Mouse (Mus musculus): ENCODE results near the gene St3gal4. TPM values are rescaled to one million over a fixed set of nuclear protein-coding genes. Genes with fewer than 3 reads are reported as not detected.
"Not testable (repeated sequence)": the region's sequence is repeated elsewhere in the genome, so short reads cannot be mapped to it uniquely, and the experiment has no call there.

St3gal4 gene
- polyA plus RNA-seq, 1 experiment from 2014 or later, result 10.7 TPM

GRCm38 (mm10) chr9:35147261-35147660 is 28.2 kb upstream of the St3gal4 start:
- not testable (repeated sequence) for H3K27ac ChIP-seq (replicated peaks); H3K4me3 ChIP-seq; H3K4me1 ChIP-seq; H3K9me3 ChIP-seq (replicated peaks); DNase-seq (ENCODE audit: low spot score); H3K27me3 ChIP-seq (ENCODE audit: low read depth, poor library complexity, severe bottlenecking); H3K36me3 ChIP-seq
- WGBS, result 95% methylated on average over 14 of the region's 14 CpGs

GRCm38 (mm10) chr9:35145829-35146228 is 26.8 kb upstream of the St3gal4 start:
- Histone ChIP-seq H3K36me3 (0 out of 2 replicates have a peak, but pooled peaks cover 2% of the 10 kb centered on the region), H3K4me3 (no peak overlapping the region), H3K4me1 (no peaks in the 10 kb centered on the region), H3K9me3 (replicated peaks) (no peaks in the 10 kb centered on the region), H3K27ac (replicated peaks) (no peak overlapping the region), H3K27me3 (ENCODE audit: low read depth, poor library complexity, severe bottlenecking) (no peaks in the 10 kb centered on the region)
- 82% methylated on average over 1 of the region's 1 CpGs for WGBS
- no peak for DNase-seq (ENCODE audit: low spot score)

- no peaks in the 10 kb centered on the region for H3K9me3 ChIP-seq (replicated peaks)
- no peaks in the 10 kb centered on the region for H3K27me3 ChIP-seq (ENCODE audit: low read depth, poor library complexity, severe bottlenecking)
- WGBS, result 91% methylated on average over 9 of the region's 9 CpGs
- no peaks in the 10 kb centered on the region for H3K4me1 ChIP-seq
- no peak overlapping the region for H3K4me3 ChIP-seq
- no peak for DNase-seq (ENCODE audit: low spot score)
- H3K36me3 ChIP-seq, result 0 out of 2 replicates have a peak, but pooled peaks cover 2% of the 10 kb centered on the region
- no peak overlapping the region for H3K27ac ChIP-seq (replicated peaks)
Measured at GRCm38 (mm10) chr9:35145118-35145517, 26.1 kb upstream of the St3gal4 start.

- Histone ChIP-seq H3K36me3 (0 out of 2 replicates have a peak, but pooled peaks cover 2% of the 10 kb centered on the region), H3K4me1 (peaks cover 9% of the 10 kb centered on the region; the same call in 1 of the 2 replicates), H3K27me3 (ENCODE audit: low read depth, poor library complexity, severe bottlenecking) (no peaks in the 10 kb centered on the region), H3K4me3 (no peak overlapping the region), H3K27ac (replicated peaks) (no peak overlapping the region), H3K9me3 (replicated peaks) (no peaks in the 10 kb centered on the region)
- 83% methylated on average over 2 of the region's 2 CpGs for WGBS
- no peak for DNase-seq (ENCODE audit: low spot score)
Measured at GRCm38 (mm10) chr9:35142221-35142620, 23.2 kb upstream of the St3gal4 start.

GRCm38 (mm10) chr9:35139231-35139744 is 20.2 kb upstream of the St3gal4 start:
- H3K4me1 ChIP-seq, result peaks cover 9% of the 10 kb centered on the region; the same call in 1 of the 2 replicates
- H3K36me3 ChIP-seq, result peaks cover 20% of the 10 kb centered on the region
- 84% methylated on average over 5 of the region's 5 CpGs for WGBS
- H3K27me3 ChIP-seq (ENCODE audit: low read depth, poor library complexity, severe bottlenecking), result no peaks in the 10 kb centered on the region
- no peak for DNase-seq (ENCODE audit: low spot score)
- no peak overlapping the region for H3K4me3 ChIP-seq
- H3K9me3 ChIP-seq (replicated peaks), result no peaks in the 10 kb centered on the region
- 0 out of 2 replicates have a peak overlapping the region, but pooled peaks have one; percentile 55 for H3K27ac ChIP-seq (replicated peaks)

- Histone ChIP-seq H3K4me1 (peaks cover 9% of the 10 kb centered on the region; the same call in 1 of the 2 replicates), H3K27me3 (ENCODE audit: low read depth, poor library complexity, severe bottlenecking) (no peaks in the 10 kb centered on the region), H3K36me3 (peaks cover 20% of the 10 kb centered on the region), H3K4me3 (no peak overlapping the region), H3K9me3 (replicated peaks) (no peaks in the 10 kb centered on the region), H3K27ac (replicated peaks) (no peak overlapping the region)
- WGBS, result 80% methylated on average over 7 of the region's 7 CpGs
- no peak for DNase-seq (ENCODE audit: low spot score)
Measured at GRCm38 (mm10) chr9:35138029-35138428, 19.0 kb upstream of the St3gal4 start.

GRCm38 (mm10) chr9:35135575-35135974 is 16.5 kb upstream of the St3gal4 start:
- peaks cover 20% of the 10 kb centered on the region for H3K36me3 ChIP-seq
- no peak for DNase-seq (ENCODE audit: low spot score)

GRCm38 (mm10) chr9:35131637-35132397 is 12.7 kb upstream of the St3gal4 start:
- Histone ChIP-seq H3K27ac (replicated peaks) (no peak overlapping the region), H3K4me3 (no peak overlapping the region), H3K4me1 (no peaks in the 10 kb centered on the region), H3K27me3 (ENCODE audit: low read depth, poor library complexity, severe bottlenecking) (no peaks in the 10 kb centered on the region), H3K9me3 (replicated peaks) (no peaks in the 10 kb centered on the region), H3K36me3 (peaks cover 52% of the 10 kb centered on the region)
- 92% methylated on average over 16 of the region's 16 CpGs for WGBS
- DNase-seq (ENCODE audit: low spot score), result no peak

More at GRCm38 (mm10) chr9:35135575-35135974, 16.5 kb upstream of the St3gal4 start:
- H3K4me1 ChIP-seq, result peaks cover 9% of the 10 kb centered on the region; the same call in 1 of the 2 replicates
- WGBS, result 88% methylated on average over 6 of the region's 6 CpGs
- no peaks in the 10 kb centered on the region for H3K9me3 ChIP-seq (replicated peaks)
- no peak overlapping the region for H3K4me3 ChIP-seq
- H3K27me3 ChIP-seq (ENCODE audit: low read depth, poor library complexity, severe bottlenecking), result no peaks in the 10 kb centered on the region
- no peak overlapping the region for H3K27ac ChIP-seq (replicated peaks)

GRCm38 (mm10) chr9:35128995-35129418 is 9.9 kb upstream of the St3gal4 start:
- no peak overlapping the region for H3K27ac ChIP-seq (replicated peaks)
- H3K27me3 ChIP-seq (ENCODE audit: low read depth, poor library complexity, severe bottlenecking), result no peaks in the 10 kb centered on the region
- DNase-seq (ENCODE audit: low spot score), result no peak
- H3K36me3 ChIP-seq, result peaks cover 60% of the 10 kb centered on the region
- H3K4me3 ChIP-seq, result no peak overlapping the region
- H3K4me1 ChIP-seq, result no peaks in the 10 kb centered on the region
- 89% methylated on average over 9 of the region's 9 CpGs for WGBS
- no peaks in the 10 kb centered on the region for H3K9me3 ChIP-seq (replicated peaks)

GRCm38 (mm10) chr9:35128564-35128963 is 9.5 kb upstream of the St3gal4 start:
- no peak for DNase-seq (ENCODE audit: low spot score)
- H3K36me3 ChIP-seq, result peaks cover 64% of the 10 kb centered on the region

GRCm38 (mm10) chr9:35127561-35127960 is 8.5 kb upstream of the St3gal4 start:
- no peaks in the 10 kb centered on the region for H3K27me3 ChIP-seq (ENCODE audit: low read depth, poor library complexity, severe bottlenecking)
- H3K27ac ChIP-seq (replicated peaks), result no peak overlapping the region
- no peak for DNase-seq (ENCODE audit: low spot score)
- H3K9me3 ChIP-seq (replicated peaks), result no peaks in the 10 kb centered on the region
- peaks cover 74% of the 10 kb centered on the region for H3K36me3 ChIP-seq
- WGBS, result 95% methylated on average over 5 of the region's 5 CpGs
- H3K4me1 ChIP-seq, result no peaks in the 10 kb centered on the region
- H3K4me3 ChIP-seq, result no peak overlapping the region

More at GRCm38 (mm10) chr9:35128564-35128963, 9.5 kb upstream of the St3gal4 start:
- Histone ChIP-seq H3K4me3 (no peak overlapping the region), H3K9me3 (replicated peaks) (no peaks in the 10 kb centered on the region), H3K27ac (replicated peaks) (no peak overlapping the region), H3K4me1 (no peaks in the 10 kb centered on the region), H3K27me3 (ENCODE audit: low read depth, poor library complexity, severe bottlenecking) (no peaks in the 10 kb centered on the region)
- WGBS, result 94% methylated on average over 3 of the region's 3 CpGs

GRCm38 (mm10) chr9:35127147-35127546 is 8.1 kb upstream of the St3gal4 start:
- no peak overlapping the region for H3K27ac ChIP-seq (replicated peaks)
- no peaks in the 10 kb centered on the region for H3K27me3 ChIP-seq (ENCODE audit: low read depth, poor library complexity, severe bottlenecking)
- DNase-seq (ENCODE audit: low spot score), result no peak
- no peaks in the 10 kb centered on the region for H3K9me3 ChIP-seq (replicated peaks)
- no peaks in the 10 kb centered on the region for H3K4me1 ChIP-seq
- H3K36me3 ChIP-seq, result peaks cover 77% of the 10 kb centered on the region
- 90% methylated on average over 6 of the region's 6 CpGs for WGBS
- no peak overlapping the region for H3K4me3 ChIP-seq

GRCm38 (mm10) chr9:35124678-35124955 is 5.5 kb upstream of the St3gal4 start:
- Histone ChIP-seq H3K27me3 (ENCODE audit: low read depth, poor library complexity, severe bottlenecking) (no peaks in the 10 kb centered on the region), H3K27ac (replicated peaks) (no peak overlapping the region), H3K36me3 (peaks cover 84% of the 10 kb centered on the region), H3K9me3 (replicated peaks) (no peaks in the 10 kb centered on the region), H3K4me1 (no peaks in the 10 kb centered on the region), H3K4me3 (no peak overlapping the region)
- WGBS, result 88% methylated on average over 8 of the region's 8 CpGs
- DNase-seq (ENCODE audit: low spot score), result no peak
